Mouse (Mus musculus): ENCODE data around the gene Myo9a. TPM values are rescaled to one million over a fixed set of nuclear protein-coding genes. Genes with fewer than 3 reads are reported as not detected.

Myo9a gene
- 21.0 and 21.2 TPM in 2 replicates for polyA plus RNA-seq (2012; rRNA removed)

DNA sequence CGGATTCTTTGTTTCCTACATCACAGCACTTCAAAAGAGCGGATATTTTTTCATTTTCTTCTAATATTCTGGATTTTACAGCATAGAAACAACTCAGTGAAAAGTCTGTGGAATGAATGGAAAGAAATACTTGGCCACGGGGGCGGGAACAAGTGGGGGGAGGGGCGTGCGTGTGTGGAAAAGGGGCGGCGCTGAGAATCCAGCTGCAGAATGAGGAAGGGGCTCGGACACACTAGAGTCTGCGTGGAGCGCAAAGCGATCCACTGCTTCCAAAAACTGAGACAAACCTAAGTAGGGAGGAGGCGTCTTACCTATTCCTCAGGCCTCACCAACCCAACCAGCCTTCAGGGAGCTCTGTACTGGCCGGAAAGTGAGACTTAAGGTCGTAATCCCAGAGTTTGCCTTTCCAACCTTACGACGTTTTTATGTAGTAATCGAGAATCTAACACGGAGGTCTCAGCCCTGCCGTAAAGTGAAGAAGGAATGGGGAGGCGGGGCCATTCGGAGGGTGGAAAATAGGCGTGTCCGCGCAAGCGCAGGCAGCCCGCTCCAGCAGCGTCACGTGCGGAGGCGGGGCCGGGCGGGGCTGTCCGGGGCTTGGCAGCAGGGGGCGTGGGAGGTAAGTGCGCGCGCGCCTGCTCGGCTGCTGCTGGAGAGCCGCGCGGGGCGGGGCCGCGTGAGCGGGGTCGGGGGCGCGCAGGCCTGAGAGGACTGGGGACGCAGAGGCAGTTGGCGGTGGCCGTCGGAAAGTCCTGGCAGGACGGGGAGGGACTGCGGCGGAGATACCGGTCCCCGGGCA lies at the start of gene Myo9a, which contains the start of gene Senp8:
Gene Myo9a (plus strand): TSS at position 630 of the 799 bp plus-strand sequence.
Gene Senp8 (minus strand): TSS at position 444 of the 799 bp plus-strand sequence.
- peak within 1 kb of the TSS; percentile 99 for H3K4me3 ChIP-seq (replicated peaks; ENCODE audit: insufficient read depth, low read depth, low read length)
- H3K27me3 ChIP-seq (ENCODE audit: control insufficient read depth, insufficient read depth, low read length): no peaks in the 10 kb centered on the region
- DNase-seq: peak; percentile 99 to 100
- TF ChIP-seq CTCF (IDR thresholded peaks at IDR 0.05; ENCODE audit: borderline replicate concordance, insufficient read depth, low read depth, low read length): no peak
- peak; percentile 82; the same call in 1 of the 2 replicates for TF ChIP-seq POLR2A (IDR thresholded peaks at IDR 0.05; ENCODE audit: borderline replicate concordance, insufficient read depth, low read length)
- no peaks in the 10 kb centered on the region; the same call in 1 of the 2 replicates for H3K4me1 ChIP-seq (ENCODE audit: control insufficient read depth, insufficient read depth, low read length)
- H3K27ac ChIP-seq (ENCODE audit: insufficient read depth, low read length): peak within 1 kb of the TSS; percentile 92
- 1% methylated on average over 59 of the region's 59 CpGs for WGBS

DNA sequence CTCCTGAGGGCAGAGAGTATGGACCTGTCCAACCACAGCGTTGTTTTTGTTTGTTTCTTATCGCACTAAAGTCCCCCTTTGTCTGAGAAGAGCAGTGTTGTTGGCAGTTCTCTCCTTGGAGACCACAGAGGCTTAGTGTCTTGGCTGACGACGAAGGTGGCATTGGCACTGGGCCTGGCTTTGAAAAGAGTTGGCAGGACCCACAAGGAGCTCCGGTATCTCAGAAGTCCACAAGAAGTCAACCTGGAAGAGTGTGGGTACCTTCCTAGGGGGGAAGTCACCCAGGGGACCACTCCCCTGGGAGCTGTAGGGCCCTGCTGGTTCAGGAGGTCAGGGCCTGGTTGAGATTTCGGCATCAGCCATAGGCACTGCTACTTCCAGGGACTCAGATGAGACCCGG lies 49.6 kb upstream of the Myo9a start:
- no peaks in the 10 kb centered on the region for H3K27me3 ChIP-seq (ENCODE audit: control insufficient read depth, insufficient read depth, low read length)
- 39% methylated on average over 7 of the region's 7 CpGs for WGBS
- TF ChIP-seq POLR2A (IDR thresholded peaks at IDR 0.05; ENCODE audit: borderline replicate concordance, insufficient read depth, low read length) (no peak), CTCF (IDR thresholded peaks at IDR 0.05; ENCODE audit: borderline replicate concordance, insufficient read depth, low read depth, low read length) (no peak)
- no peak overlapping the region for H3K27ac ChIP-seq (ENCODE audit: insufficient read depth, low read length)
- H3K4me3 ChIP-seq (replicated peaks; ENCODE audit: insufficient read depth, low read depth, low read length): no peak overlapping the region
- no peaks in the 10 kb centered on the region for H3K4me1 ChIP-seq (ENCODE audit: control insufficient read depth, insufficient read depth, low read length)
- DNase-seq: no peak

GRCm38 (mm10) chr9:59703099-59703498 lies 47.6 kb upstream of the Myo9a start:
- Histone ChIP-seq H3K4me3 (replicated peaks; ENCODE audit: insufficient read depth, low read depth, low read length) (no peak overlapping the region), H3K27ac (ENCODE audit: insufficient read depth, low read length) (no peak overlapping the region), H3K4me1 (ENCODE audit: control insufficient read depth, insufficient read depth, low read length) (no peaks in the 10 kb centered on the region), H3K27me3 (ENCODE audit: control insufficient read depth, insufficient read depth, low read length) (no peaks in the 10 kb centered on the region)
- TF ChIP-seq POLR2A (IDR thresholded peaks at IDR 0.05; ENCODE audit: borderline replicate concordance, insufficient read depth, low read length) (no peak), CTCF (IDR thresholded peaks at IDR 0.05; ENCODE audit: borderline replicate concordance, insufficient read depth, low read depth, low read length) (no peak)
- WGBS: 67% methylated on average over 6 of the region's 6 CpGs
- no peak for DNase-seq

DNA sequence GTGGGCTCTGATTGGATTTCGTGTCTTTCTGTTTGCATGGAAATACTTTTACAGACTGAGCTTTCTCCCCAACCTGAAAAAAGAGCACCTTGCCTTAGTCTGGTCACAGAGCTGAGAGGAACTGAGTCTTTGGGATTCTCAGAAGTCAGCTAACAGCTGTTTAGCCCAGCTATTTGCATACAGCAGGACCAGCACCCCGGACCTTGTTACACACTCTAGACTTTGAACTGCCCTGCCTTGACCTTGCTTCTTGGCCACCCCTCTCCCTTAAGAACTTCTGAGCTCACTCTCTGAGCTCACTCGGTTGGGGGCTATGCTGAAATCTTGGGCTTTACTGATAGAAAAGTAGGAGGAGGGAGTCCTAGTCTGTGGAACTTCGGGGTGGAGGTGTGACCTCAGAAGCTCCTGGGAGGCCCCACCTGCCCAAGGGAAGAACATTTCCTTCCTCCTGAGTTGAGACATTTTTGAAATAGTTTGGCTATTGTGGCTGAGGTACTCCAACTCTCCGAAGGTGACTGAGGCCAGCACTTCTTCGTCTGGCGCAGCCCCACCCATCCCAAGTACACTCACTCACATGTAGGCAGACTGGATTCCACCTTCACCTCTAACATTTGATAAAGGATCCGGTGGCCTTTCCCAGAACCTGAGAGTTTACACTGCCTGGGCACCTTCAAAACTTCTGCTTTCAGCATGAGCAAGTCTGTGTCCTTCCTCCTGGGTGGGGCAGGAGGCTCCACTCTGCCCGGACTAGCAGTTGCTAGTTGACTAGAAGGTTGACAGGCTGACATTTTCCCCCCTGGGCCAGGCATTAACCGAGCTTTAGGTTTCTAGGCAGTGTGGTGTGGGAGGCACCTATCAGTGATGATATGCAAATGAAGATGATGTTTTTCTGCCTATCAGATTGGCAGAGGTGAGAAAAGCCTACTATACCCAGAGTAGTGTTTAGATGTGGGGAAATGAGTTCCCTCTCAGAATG lies 43.6 kb upstream of the Myo9a start:
- TF ChIP-seq POLR2A (IDR thresholded peaks at IDR 0.05; ENCODE audit: borderline replicate concordance, insufficient read depth, low read length): no peak
- TF ChIP-seq CTCF (IDR thresholded peaks at IDR 0.05; ENCODE audit: borderline replicate concordance, insufficient read depth, low read depth, low read length): no peak
- H3K4me3 ChIP-seq (replicated peaks; ENCODE audit: insufficient read depth, low read depth, low read length): no peak overlapping the region
- WGBS: 68% methylated on average over 10 of the region's 10 CpGs

GRCm38 (mm10) chr9:59709225-59709624 lies 41.5 kb upstream of the Myo9a start:
- H3K27ac ChIP-seq (ENCODE audit: insufficient read depth, low read length): no peak overlapping the region
- H3K4me1 ChIP-seq (ENCODE audit: control insufficient read depth, insufficient read depth, low read length): no peaks in the 10 kb centered on the region
- DNase-seq: no peak
- H3K27me3 ChIP-seq (ENCODE audit: control insufficient read depth, insufficient read depth, low read length): no peaks in the 10 kb centered on the region
- TF ChIP-seq CTCF (IDR thresholded peaks at IDR 0.05; ENCODE audit: borderline replicate concordance, insufficient read depth, low read depth, low read length): no peak
- no peak for TF ChIP-seq POLR2A (IDR thresholded peaks at IDR 0.05; ENCODE audit: borderline replicate concordance, insufficient read depth, low read length)
- H3K4me3 ChIP-seq (replicated peaks; ENCODE audit: insufficient read depth, low read depth, low read length): no peak overlapping the region
- 54% methylated on average over 3 of the region's 3 CpGs for WGBS

More for the DNA sequence above, 43.6 kb upstream of the Myo9a start:
- no peak overlapping the region for H3K27ac ChIP-seq (ENCODE audit: insufficient read depth, low read length)
- H3K4me1 ChIP-seq (ENCODE audit: control insufficient read depth, insufficient read depth, low read length): no peaks in the 10 kb centered on the region
- DNase-seq: no peak
- no peaks in the 10 kb centered on the region for H3K27me3 ChIP-seq (ENCODE audit: control insufficient read depth, insufficient read depth, low read length)

DNA sequence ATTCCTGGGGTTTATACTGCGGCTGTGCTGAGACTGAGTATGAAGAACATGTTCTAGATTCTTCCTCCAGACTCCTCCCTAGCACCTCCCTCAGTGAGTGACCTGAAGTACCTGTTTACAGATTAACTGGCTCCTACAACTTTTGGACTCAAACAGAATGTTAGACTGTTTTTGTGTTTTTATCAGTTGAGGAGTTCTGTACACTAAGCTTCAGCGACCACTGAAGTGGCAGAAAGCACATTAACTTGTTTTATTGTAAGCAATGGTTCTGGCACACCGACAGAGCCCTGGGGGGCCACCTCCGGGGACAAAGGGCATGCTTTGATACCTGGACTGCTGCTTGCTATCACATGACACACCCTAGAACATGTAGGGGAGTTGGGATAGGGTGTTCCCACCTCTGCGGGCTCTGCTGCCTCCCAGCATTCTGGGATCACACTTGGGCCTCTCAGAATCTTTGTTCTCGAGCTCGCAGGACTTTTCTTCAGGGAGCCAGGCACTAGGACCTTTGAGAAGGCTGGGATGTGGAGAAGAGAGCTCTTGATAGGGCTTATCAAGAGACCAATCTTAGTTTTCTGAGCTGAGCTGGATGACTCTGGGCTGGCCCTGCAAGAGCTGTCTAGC lies 34.3 kb upstream of the Myo9a start:
- no peak overlapping the region for H3K27ac ChIP-seq (ENCODE audit: insufficient read depth, low read length)
- no peak for TF ChIP-seq CTCF (IDR thresholded peaks at IDR 0.05; ENCODE audit: borderline replicate concordance, insufficient read depth, low read depth, low read length)
- no peak for TF ChIP-seq POLR2A (IDR thresholded peaks at IDR 0.05; ENCODE audit: borderline replicate concordance, insufficient read depth, low read length)
- DNase-seq: no peak
- no peaks in the 10 kb centered on the region for H3K27me3 ChIP-seq (ENCODE audit: control insufficient read depth, insufficient read depth, low read length)
- 73% methylated on average over 7 of the region's 7 CpGs for WGBS
- H3K4me3 ChIP-seq (replicated peaks; ENCODE audit: insufficient read depth, low read depth, low read length): no peak overlapping the region
- H3K4me1 ChIP-seq (ENCODE audit: control insufficient read depth, insufficient read depth, low read length): no peaks in the 10 kb centered on the region

GRCm38 (mm10) chr9:59718237-59718636 lies 32.5 kb upstream of the Myo9a start:
- no peak for DNase-seq
- no peak for TF ChIP-seq POLR2A (IDR thresholded peaks at IDR 0.05; ENCODE audit: borderline replicate concordance, insufficient read depth, low read length)
- TF ChIP-seq CTCF (IDR thresholded peaks at IDR 0.05; ENCODE audit: borderline replicate concordance, insufficient read depth, low read depth, low read length): no peak
- Histone ChIP-seq H3K4me3 (replicated peaks; ENCODE audit: insufficient read depth, low read depth, low read length) (no peak overlapping the region), H3K27me3 (ENCODE audit: control insufficient read depth, insufficient read depth, low read length) (no peaks in the 10 kb centered on the region), H3K27ac (ENCODE audit: insufficient read depth, low read length) (no peak overlapping the region), H3K4me1 (ENCODE audit: control insufficient read depth, insufficient read depth, low read length) (no peaks in the 10 kb centered on the region)
- WGBS: 47% methylated on average over 4 of the region's 4 CpGs

Measured in cerebellum, adult 2 months (tissue).